Comparison of ENCODE assay signal across 18 mouse cellular contexts in genomic region chr3:149203451-149203850, GRCm38 (mm10).
DNase-seq lines count a peak whose midpoint lies in the region; ATAC-seq and TF ChIP-seq lines count a peak whose summit lies in the region.
"Had no signal": no experiment of that assay in that cellular context is flagged by ENCODE, and none has a peak within 500 bp of the region (broad histone marks: within the 10 kb centered on the region; RNA-seq: fewer than 3 reads in every experiment).

No protein-coding gene starts in this region.

- peak overlapping the region; percentile 53 for H3K27ac ChIP-seq in heart, postnatal 0 days (ENCODE audit: low read depth)
- no peak overlapping the region for H3K27ac ChIP-seq in heart, embryonic 11.5 days (ENCODE audit: low read depth, low read length)
- H3K27ac ChIP-seq: embryonic facial prominence, embryonic 13.5 days; hindbrain, embryonic 10.5 days; midbrain, embryonic 10.5 days; neural tube, embryonic 12.5 days had no signal

- H3K4me3 ChIP-seq in heart, postnatal 0 days (ENCODE audit: low read depth, low read length), result no peak overlapping the region
- H3K4me3 ChIP-seq in heart, embryonic 11.5 days (ENCODE audit: low read depth, low read length), result no peak overlapping the region
- H3K4me3 ChIP-seq: embryonic facial prominence, embryonic 13.5 days; hindbrain, embryonic 10.5 days; midbrain, embryonic 10.5 days; neural tube, embryonic 12.5 days had no signal

- no peak overlapping the region for H3K9ac ChIP-seq in heart, postnatal 0 days (replicated peaks; ENCODE audit: low read depth, low read length)
- H3K9ac ChIP-seq in heart, embryonic 11.5 days (ENCODE audit: low read depth, low read length), result no peak overlapping the region
- H3K9ac ChIP-seq: embryonic facial prominence, embryonic 13.5 days; neural tube, embryonic 12.5 days had no signal

- H3K4me2 ChIP-seq in heart, postnatal 0 days (ENCODE audit: low read depth, low read length), result no peak overlapping the region
- no peak overlapping the region for H3K4me2 ChIP-seq in heart, embryonic 11.5 days
- H3K4me2 ChIP-seq: embryonic facial prominence, embryonic 13.5 days; neural tube, embryonic 12.5 days had no signal

- ATAC-seq in frontal cortex, adult (ENCODE audit: low TSS enrichment), result peak; percentile 83
- peak; percentile 64 for ATAC-seq in heart, postnatal 0 days (ENCODE audit: insufficient read depth, low read depth)
- no peak for ATAC-seq in heart, embryonic 11.5 days (replicated peaks; ENCODE audit: insufficient number of reproducible peaks, low FRiP score, low TSS enrichment)

- no peaks in the 10 kb centered on the region for H3K9me3 ChIP-seq in heart, postnatal 0 days (replicated peaks; ENCODE audit: control insufficient read depth, low read length)
- no peaks in the 10 kb centered on the region for H3K9me3 ChIP-seq in heart, embryonic 11.5 days (replicated peaks; ENCODE audit: control insufficient read depth, low read length)
- H3K9me3 ChIP-seq: embryonic facial prominence, embryonic 13.5 days; hindbrain, embryonic 10.5 days; midbrain, embryonic 10.5 days; neural tube, embryonic 12.5 days had no signal

- H3K4me1 ChIP-seq in heart, postnatal 0 days (ENCODE audit: control insufficient read depth, insufficient read depth), result no peaks in the 10 kb centered on the region
- no peaks in the 10 kb centered on the region for H3K4me1 ChIP-seq in heart, embryonic 11.5 days (ENCODE audit: control insufficient read depth, insufficient read depth, low read length)
- H3K4me1 ChIP-seq: neural tube, embryonic 12.5 days had no signal

- DNase-seq in frontal cortex, postnatal 36 days (ENCODE audit: low spot score in 2 of 2), result no peak
- DNase-seq in heart, postnatal 0 days (ENCODE audit: low spot score), result peak; percentile 17
- DNase-seq in right cerebral cortex, adult 18-20 months, result peak; percentile 40
- DNase-seq in right cerebral cortex, postnatal 10 days (ENCODE audit: low spot score in 2 of 2), result no peak
- DNase-seq in spleen, postnatal 36 days (ENCODE audit: low spot score in 2 of 2), result no peak
- DNase-seq in MN1 (ENCODE audit: low spot score), result no peak
- DNase-seq: adrenal gland, adult 8-10 months; cerebellum, adult 8-10 months; gastrocnemius, postnatal 14 days; right cerebral cortex, postnatal 4 days; thymus, postnatal 36 days had no signal

- TF ChIP-seq EP300 in heart, postnatal 0 days (IDR thresholded peaks at IDR 0.05; ENCODE audit: low read depth), result no peak

- WGBS in heart, postnatal 0 days, result 69% methylated on average over 5 of the region's 5 CpGs
- WGBS in heart, embryonic 11.5 days (ENCODE audit: insufficient replicate concordance), result 70% methylated on average over 5 of the region's 5 CpGs

- no peaks in the 10 kb centered on the region for H3K27me3 ChIP-seq in heart, postnatal 0 days (ENCODE audit: control insufficient read depth, insufficient read depth, low read length)
- H3K27me3 ChIP-seq in heart, embryonic 11.5 days (ENCODE audit: control insufficient read depth, insufficient read depth, low read length), result no peaks in the 10 kb centered on the region
- H3K27me3 ChIP-seq: CH12.LX; embryonic facial prominence, embryonic 13.5 days; neural tube, embryonic 12.5 days had no signal

- TF ChIP-seq CTCF in heart, postnatal 0 days (IDR thresholded peaks at IDR 0.05; ENCODE audit: low read depth), result no peak

- H3K36me3 ChIP-seq in heart, postnatal 0 days (replicated peaks; ENCODE audit: control insufficient read depth, insufficient read depth, low read length), result no peaks in the 10 kb centered on the region
- no peaks in the 10 kb centered on the region for H3K36me3 ChIP-seq in heart, embryonic 11.5 days (ENCODE audit: control insufficient read depth, insufficient read depth, low read length)
- H3K36me3 ChIP-seq: embryonic facial prominence, embryonic 13.5 days; hindbrain, embryonic 10.5 days; midbrain, embryonic 10.5 days; neural tube, embryonic 12.5 days had no signal

Comparison
In these comparisons a context has a peak if more than half of its experiments do, and no peak if none do; other contexts are left out.
1. DNase-seq: peak in heart, postnatal 0 days (single experiment) and right cerebral cortex, adult 18-20 months (single experiment); none in frontal cortex, postnatal 36 days (0 of 2), right cerebral cortex, postnatal 10 days (0 of 2), spleen, postnatal 36 days (0 of 2) and MN1 (single experiment).